Mouse (Mus musculus): ENCODE results near the gene Srsf6. TPM values are rescaled to one million over a fixed set of nuclear protein-coding genes. Genes with fewer than 3 reads are reported as not detected.
"Not testable (repeated sequence)": the region's sequence is repeated elsewhere in the genome, so short reads cannot be mapped to it uniquely, and the experiment has no call there.

Gene Srsf6
- 282 and 289 TPM in 2 replicates for polyA plus RNA-seq (2014; fragmentation: Nextera tagmentation; extraction: Ambion mirVana)

DNA sequence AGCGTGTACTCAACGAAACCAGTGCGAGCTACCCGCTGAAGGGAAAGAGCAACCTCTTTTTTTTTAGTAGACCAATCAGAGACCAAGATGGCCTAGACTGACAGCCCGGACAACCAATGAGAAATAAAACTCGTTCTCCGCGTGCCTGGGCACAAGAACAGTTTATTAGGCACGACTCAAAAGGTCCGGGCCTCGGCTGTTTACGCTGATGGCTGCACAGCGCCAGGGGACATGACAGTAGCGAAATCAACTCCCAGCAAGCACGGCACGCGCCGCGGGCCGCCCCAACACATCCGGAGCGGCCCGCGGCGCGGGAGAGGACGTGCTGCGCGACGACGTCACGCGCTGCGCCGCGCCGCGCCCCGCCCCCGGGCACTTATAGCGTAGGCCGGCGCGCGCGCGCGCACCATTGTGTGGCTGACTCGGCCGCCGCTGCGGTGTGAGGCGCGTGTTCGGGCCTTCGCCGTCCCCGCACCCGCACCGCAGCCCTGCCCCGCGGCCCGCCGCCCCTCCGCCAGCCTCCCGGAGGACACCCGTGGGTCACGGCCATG is at the start of gene Srsf6:
Srsf6 (plus strand) TSS at position 406 of the 551 bp plus-strand sequence.
- peaks cover 9% of the 10 kb centered on the region for H3K4me1 ChIP-seq (ENCODE audit: control insufficient read depth, insufficient read depth, low read length)
- peaks cover 3% of the 10 kb centered on the region; the same call in 1 of the 2 replicates for H3K27me3 ChIP-seq (ENCODE audit: control insufficient read depth, insufficient read depth, low read length)
- H3K4me3 ChIP-seq (ENCODE audit: low read depth, low read length) = peak within 1 kb of the TSS; percentile 100
- peaks cover 15% of the 10 kb centered on the region for H3K36me3 ChIP-seq (ENCODE audit: control insufficient read depth, insufficient read depth, low read length)
- H3K9me3 ChIP-seq (ENCODE audit: control insufficient read depth, low read length) = no peaks in the 10 kb centered on the region
- peak; percentile 99 for DNase-seq (ENCODE audit: low spot score, missing footprints)
- H3K9ac ChIP-seq (ENCODE audit: low read length) = peak within 1 kb of the TSS; percentile 100
- WGBS = under 1% methylated on average over 54 of the region's 68 CpGs
- H3K4me2 ChIP-seq = peak within 1 kb of the TSS; percentile 71
- peak within 1 kb of the TSS; percentile 93 for H3K27ac ChIP-seq (ENCODE audit: low read depth, low read length)
- ATAC-seq (ENCODE audit: low FRiP score) = peak; percentile 93

GRCm38 (mm10) chr2:162884101-162884500 is 47.2 kb upstream of the Srsf6 start:
- 79% methylated on average over 2 of the region's 2 CpGs for WGBS
- Histone ChIP-seq H3K36me3 (ENCODE audit: control insufficient read depth, insufficient read depth, low read length) (no peaks in the 10 kb centered on the region), H3K4me2 (no peak overlapping the region), H3K9me3 (ENCODE audit: control insufficient read depth, low read length) (no peaks in the 10 kb centered on the region), H3K4me1 (ENCODE audit: control insufficient read depth, insufficient read depth, low read length) (no peaks in the 10 kb centered on the region), H3K27ac (ENCODE audit: low read depth, low read length) (no peak overlapping the region), H3K27me3 (ENCODE audit: control insufficient read depth, insufficient read depth, low read length) (no peaks in the 10 kb centered on the region), H3K4me3 (ENCODE audit: low read depth, low read length) (no peak overlapping the region), H3K9ac (ENCODE audit: low read length) (no peak overlapping the region)
- no peak for ATAC-seq (ENCODE audit: low FRiP score)
- no peak for DNase-seq (ENCODE audit: low spot score, missing footprints)

DNA sequence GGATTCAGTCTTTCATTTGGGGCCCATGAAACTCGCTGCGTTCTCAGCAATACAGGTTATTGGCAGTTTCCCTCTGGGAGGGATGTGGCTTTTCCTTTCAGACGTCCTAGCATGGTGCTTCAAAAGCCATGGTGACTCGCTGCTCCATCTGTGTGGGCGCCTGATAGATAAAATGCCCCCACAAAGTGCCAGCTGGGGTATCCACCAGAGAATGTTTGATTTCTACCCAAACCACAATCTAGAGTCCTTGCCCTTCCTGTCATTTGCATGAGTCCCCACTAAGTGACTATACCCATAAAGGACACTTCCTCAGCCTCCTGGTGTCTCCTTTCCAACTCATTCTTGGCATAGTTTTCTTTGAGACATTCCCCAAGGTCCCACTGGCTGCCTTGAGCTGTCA is 44.2 kb upstream of the Srsf6 start:
- Histone ChIP-seq H3K27me3 (ENCODE audit: control insufficient read depth, insufficient read depth, low read length) (no peaks in the 10 kb centered on the region), H3K36me3 (ENCODE audit: control insufficient read depth, insufficient read depth, low read length) (no peaks in the 10 kb centered on the region), H3K4me1 (ENCODE audit: control insufficient read depth, insufficient read depth, low read length) (no peaks in the 10 kb centered on the region), H3K9me3 (ENCODE audit: control insufficient read depth, low read length) (no peaks in the 10 kb centered on the region), H3K4me3 (ENCODE audit: low read depth, low read length) (no peak overlapping the region), H3K27ac (ENCODE audit: low read depth, low read length) (no peak overlapping the region), H3K9ac (ENCODE audit: low read length) (no peak overlapping the region), H3K4me2 (no peak overlapping the region)
- ATAC-seq (ENCODE audit: low FRiP score) (no peak), DNase-seq (ENCODE audit: low spot score, missing footprints) (no peak)
- WGBS = 79% methylated on average over 5 of the region's 5 CpGs

- no peak overlapping the region for H3K4me2 ChIP-seq
- 86% methylated on average over 8 of the region's 8 CpGs for WGBS
Observed at GRCm38 (mm10) chr2:162888677-162889076, 42.7 kb upstream of the Srsf6 start.

DNA sequence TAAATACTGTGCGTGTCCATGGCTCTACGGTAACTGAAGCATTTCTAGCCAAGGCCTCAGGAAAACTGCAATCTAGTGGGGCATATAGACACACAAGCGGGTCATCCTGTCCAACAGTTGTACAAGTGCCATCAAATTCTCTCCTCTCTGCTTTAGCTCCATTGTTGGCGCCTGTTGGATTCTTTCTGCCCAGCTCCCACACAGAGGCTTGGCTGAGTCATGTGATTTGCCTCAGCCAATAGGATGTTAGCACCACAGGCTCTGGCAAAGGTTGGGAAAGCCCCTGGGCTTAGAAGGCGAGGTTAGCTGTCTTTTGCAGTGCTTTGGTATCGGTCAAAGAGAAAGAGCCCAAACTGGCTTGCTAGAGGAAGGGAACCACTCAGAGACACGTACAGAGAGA is 42.1 kb upstream of the Srsf6 start:
- Histone ChIP-seq H3K9me3 (ENCODE audit: control insufficient read depth, low read length) (no peaks in the 10 kb centered on the region), H3K9ac (ENCODE audit: low read length) (no peak overlapping the region), H3K4me1 (ENCODE audit: control insufficient read depth, insufficient read depth, low read length) (no peaks in the 10 kb centered on the region), H3K36me3 (ENCODE audit: control insufficient read depth, insufficient read depth, low read length) (no peaks in the 10 kb centered on the region), H3K27ac (ENCODE audit: low read depth, low read length) (no peak overlapping the region), H3K4me2 (no peak overlapping the region), H3K4me3 (ENCODE audit: low read depth, low read length) (no peak overlapping the region), H3K27me3 (ENCODE audit: control insufficient read depth, insufficient read depth, low read length) (no peaks in the 10 kb centered on the region)
- DNase-seq (ENCODE audit: low spot score, missing footprints) (no peak), ATAC-seq (ENCODE audit: low FRiP score) (peak; percentile 69; the same call in 1 of the 2 replicates)
- WGBS = 67% methylated on average over 7 of the region's 7 CpGs

More at GRCm38 (mm10) chr2:162888677-162889076, 42.7 kb upstream of the Srsf6 start:
- ATAC-seq (ENCODE audit: low FRiP score) (no peak), DNase-seq (ENCODE audit: low spot score, missing footprints) (no peak)
- H3K36me3 ChIP-seq (ENCODE audit: control insufficient read depth, insufficient read depth, low read length) = no peaks in the 10 kb centered on the region
- H3K27me3 ChIP-seq (ENCODE audit: control insufficient read depth, insufficient read depth, low read length) = no peaks in the 10 kb centered on the region
- no peak overlapping the region for H3K27ac ChIP-seq (ENCODE audit: low read depth, low read length)
- no peaks in the 10 kb centered on the region for H3K4me1 ChIP-seq (ENCODE audit: control insufficient read depth, insufficient read depth, low read length)
- no peak overlapping the region for H3K4me3 ChIP-seq (ENCODE audit: low read depth, low read length)
- no peaks in the 10 kb centered on the region for H3K9me3 ChIP-seq (ENCODE audit: control insufficient read depth, low read length)
- no peak overlapping the region for H3K9ac ChIP-seq (ENCODE audit: low read length)

DNA sequence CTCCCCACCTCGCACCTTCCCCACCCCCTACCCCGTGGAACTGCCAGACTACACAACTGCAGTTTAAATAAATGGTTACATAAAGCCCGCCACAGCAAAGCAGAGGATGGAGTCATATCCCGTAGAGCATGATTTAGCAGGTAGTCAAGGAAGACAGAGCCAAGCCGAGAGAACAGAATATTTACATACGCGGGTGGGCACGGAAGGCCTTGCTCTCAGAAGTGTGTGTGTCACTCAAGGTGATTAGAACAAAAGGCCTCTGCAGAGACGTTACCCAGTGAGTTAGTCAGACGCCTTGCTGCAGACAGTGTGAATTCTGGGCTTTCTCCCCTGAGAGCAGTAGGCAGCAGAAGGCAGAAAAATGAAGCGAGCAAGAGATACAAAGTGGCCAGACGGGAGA is 41.6 kb upstream of the Srsf6 start:
- H3K27ac ChIP-seq (ENCODE audit: low read depth, low read length) = no peak overlapping the region
- no peak overlapping the region for H3K4me3 ChIP-seq (ENCODE audit: low read depth, low read length)
- no peaks in the 10 kb centered on the region for H3K27me3 ChIP-seq (ENCODE audit: control insufficient read depth, insufficient read depth, low read length)
- H3K9ac ChIP-seq (ENCODE audit: low read length) = no peak overlapping the region
- WGBS = 81% methylated on average over 12 of the region's 12 CpGs
- H3K9me3 ChIP-seq (ENCODE audit: control insufficient read depth, low read length) = no peaks in the 10 kb centered on the region
- DNase-seq (ENCODE audit: low spot score, missing footprints) (no peak), ATAC-seq (ENCODE audit: low FRiP score) (no peak)
- H3K36me3 ChIP-seq (ENCODE audit: control insufficient read depth, insufficient read depth, low read length) = no peaks in the 10 kb centered on the region
- H3K4me1 ChIP-seq (ENCODE audit: control insufficient read depth, insufficient read depth, low read length) = no peaks in the 10 kb centered on the region
- H3K4me2 ChIP-seq = no peak overlapping the region

GRCm38 (mm10) chr2:162892979-162893378 is 38.3 kb upstream of the Srsf6 start:
- H3K27ac ChIP-seq (ENCODE audit: low read depth, low read length); H3K4me3 ChIP-seq (ENCODE audit: low read depth, low read length); H3K9ac ChIP-seq (ENCODE audit: low read length); H3K9me3 ChIP-seq (ENCODE audit: control insufficient read depth, low read length); H3K4me2 ChIP-seq; DNase-seq (ENCODE audit: low spot score, missing footprints); H3K4me1 ChIP-seq (ENCODE audit: control insufficient read depth, insufficient read depth, low read length); H3K27me3 ChIP-seq (ENCODE audit: control insufficient read depth, insufficient read depth, low read length); H3K36me3 ChIP-seq (ENCODE audit: control insufficient read depth, insufficient read depth, low read length); ATAC-seq (ENCODE audit: low FRiP score): not testable (repeated sequence)
- WGBS = 82% methylated on average over 3 of the region's 3 CpGs

GRCm38 (mm10) chr2:162899256-162899655 is 32.1 kb upstream of the Srsf6 start:
- not testable (repeated sequence) for H3K27ac ChIP-seq (ENCODE audit: low read depth, low read length); H3K9ac ChIP-seq (ENCODE audit: low read length); H3K9me3 ChIP-seq (ENCODE audit: control insufficient read depth, low read length); ATAC-seq (ENCODE audit: low FRiP score); H3K4me3 ChIP-seq (ENCODE audit: low read depth, low read length); H3K4me2 ChIP-seq; DNase-seq (ENCODE audit: low spot score, missing footprints); H3K36me3 ChIP-seq (ENCODE audit: control insufficient read depth, insufficient read depth, low read length); H3K27me3 ChIP-seq (ENCODE audit: control insufficient read depth, insufficient read depth, low read length); H3K4me1 ChIP-seq (ENCODE audit: control insufficient read depth, insufficient read depth, low read length)
- 89% methylated on average over 14 of the region's 20 CpGs for WGBS

GRCm38 (mm10) chr2:162899880-162900589 is 31.3 kb upstream of the Srsf6 start:
- Histone ChIP-seq H3K27me3 (ENCODE audit: control insufficient read depth, insufficient read depth, low read length) (no peaks in the 10 kb centered on the region), H3K9ac (ENCODE audit: low read length) (no peak overlapping the region), H3K9me3 (ENCODE audit: control insufficient read depth, low read length) (no peaks in the 10 kb centered on the region), H3K4me3 (ENCODE audit: low read depth, low read length) (no peak overlapping the region), H3K4me2 (no peak overlapping the region), H3K4me1 (ENCODE audit: control insufficient read depth, insufficient read depth, low read length) (peaks cover 6% of the 10 kb centered on the region; the same call in 1 of the 2 replicates), H3K27ac (ENCODE audit: low read depth, low read length) (no peak overlapping the region), H3K36me3 (ENCODE audit: control insufficient read depth, insufficient read depth, low read length) (no peaks in the 10 kb centered on the region)
- ATAC-seq (ENCODE audit: low FRiP score) (no peak), DNase-seq (ENCODE audit: low spot score, missing footprints) (no peak)
- 72% methylated on average over 12 of the region's 12 CpGs for WGBS

All from midbrain, embryonic 11.5 days (tissue).